Mouse (Mus musculus) MEL (cell line): ENCODE measurements around the gene Fmo4. TPM values are rescaled to one million over a fixed set of nuclear protein-coding genes. Genes with fewer than 3 reads are reported as not detected.

Experiments used
- DNase-seq: peaks from one replicate; pipeline ENCODE4 v3.0.0; 2011; ENCODE audit warnings: low read depth, low spot score
- H3K27ac ChIP-seq: 2 replicates; pipeline ENCODE4 v1.5.1; 2012; ENCODE audit warnings: low read depth, mild to moderate bottlenecking, control low read depth, low read length, moderate library complexity; ENCODE audit not compliant: control insufficient read depth
- H3K27me3 ChIP-seq, 2 experiments: fragments of 150-350 bp in 1 of 2; sonication (generic) in 1 of 2; 2 replicates each; pipeline ENCODE4 v1.6.1; 2012; ENCODE audit warnings: low read length in 2 of 2, mild to moderate bottlenecking in 2 of 2, improper control_type of control experiment in 1 of 2, moderate library complexity in 1 of 2; ENCODE audit not compliant: insufficient read depth in 2 of 2, control insufficient read depth in 1 of 2
- H3K36me3 ChIP-seq, 2 experiments: 2 replicates each; pipeline ENCODE4 v1.6.1; 2012 to 2014; ENCODE audit warnings: low read length in 2 of 2, improper control_type of control experiment in 1 of 2, inconsistent platforms in 1 of 2, mild to moderate bottlenecking in 1 of 2; ENCODE audit not compliant: insufficient read depth in 2 of 2, control insufficient read depth in 1 of 2
- H3K4me1 ChIP-seq, 2 experiments: fragments of 150-350 bp in 1 of 2; sonication (generic) in 1 of 2; 2 replicates each; pipeline ENCODE4 v1.6.1; 2012; ENCODE audit warnings: low read length in 2 of 2, improper control_type of control experiment in 1 of 2, mild to moderate bottlenecking in 1 of 2; ENCODE audit not compliant: insufficient read depth in 2 of 2, control insufficient read depth in 1 of 2
- H3K4me3 ChIP-seq, 2 experiments: fragments of 150-350 bp in 1 of 2; sonication (generic) in 1 of 2; 2 replicates each; pipeline ENCODE4 v1.5.1; 2012; ENCODE audit warnings: low read depth in 2 of 2, low read length in 2 of 2, mild to moderate bottlenecking in 2 of 2, moderate library complexity in 2 of 2, control low read depth in 1 of 2, improper control_type of control experiment in 1 of 2; ENCODE audit not compliant: control insufficient read depth in 1 of 2, insufficient read depth in 1 of 2
- H3K79me2 ChIP-seq: 2 replicates; pipeline ENCODE4 v1.6.1; 2012; ENCODE audit warnings: mild to moderate bottlenecking, low read length, moderate library complexity; ENCODE audit not compliant: control insufficient read depth, poor library complexity, insufficient read depth
- H3K9ac ChIP-seq: 2 replicates; pipeline ENCODE4 v1.6.1; 2012; ENCODE audit warnings: low read depth, mild to moderate bottlenecking, control low read depth, low read length, moderate library complexity; ENCODE audit not compliant: control insufficient read depth, poor library complexity, severe bottlenecking
- H3K9me3 ChIP-seq: fragments of 150-350 bp; sonication (generic); replicated peaks from 2 replicates; pipeline ENCODE4 v1.6.1; 2012; ENCODE audit warnings: mild to moderate bottlenecking, low read length, improper control_type of control experiment, moderate library complexity; ENCODE audit not compliant: insufficient read depth
- BHLHE40 ChIP-seq: IDR thresholded peaks from 2 replicates; pipeline ENCODE4 v1.6.1; 2012; ENCODE audit warnings: low read depth, mild to moderate bottlenecking, inconsistent platforms, low read length, improper control_type of control experiment, borderline replicate concordance
- CTCF ChIP-seq, 3 experiments: IDR thresholded peaks in 2 of 3; conservative IDR thresholded peaks in 1 of 3; 2 replicates each; pipeline ENCODE4 v1.5.1; 2011 to 2012; ENCODE audit warnings: low read length in 3 of 3, low read depth in 2 of 3, mild to moderate bottlenecking in 2 of 3, improper control_type of control experiment in 1 of 3, inconsistent platforms in 1 of 3, mixed read lengths in 1 of 3, moderate library complexity in 1 of 3; ENCODE audit not compliant: control insufficient read depth in 1 of 3, insufficient read depth in 1 of 3, poor library complexity in 1 of 3, severe bottlenecking in 1 of 3
- E2F4 ChIP-seq: IDR thresholded peaks from 2 replicates; pipeline ENCODE4 v1.6.1; 2011; ENCODE audit warnings: low read depth, low read length, improper control_type of control experiment, borderline replicate concordance
- EP300 ChIP-seq, 2 experiments: IDR thresholded peaks; 2 replicates each; pipeline ENCODE4 v1.6.1; 2011; ENCODE audit warnings: improper control_type of control experiment in 2 of 2, low read length in 2 of 2, low read depth in 1 of 2, mild to moderate bottlenecking in 1 of 2
- GATA1 ChIP-seq: IDR thresholded peaks from 2 replicates; pipeline ENCODE4 v1.6.1; 2011; ENCODE audit warnings: low read depth, low read length, improper control_type of control experiment
- KAT2A ChIP-seq: conservative IDR thresholded peaks from 2 replicates; pipeline ENCODE4 v1.6.1; 2012; ENCODE audit warnings: low read depth, low read length, improper control_type of control experiment, inconsistent platforms
- MAX ChIP-seq: IDR thresholded peaks from 2 replicates; pipeline ENCODE4 v1.6.1; 2011; ENCODE audit warnings: low read length, improper control_type of control experiment
- MAZ ChIP-seq: IDR thresholded peaks from 2 replicates; pipeline ENCODE4 v1.6.1; 2012; ENCODE audit warnings: low read depth, mild to moderate bottlenecking, inconsistent platforms, low read length, improper control_type of control experiment
- MEF2A ChIP-seq: IDR thresholded peaks from 2 replicates; pipeline ENCODE4 v1.6.1; 2014; ENCODE audit warnings: low read depth, mild to moderate bottlenecking, inconsistent platforms, low read length, improper control_type of control experiment; ENCODE audit not compliant: poor library complexity, insufficient replicate concordance, severe bottlenecking; ENCODE audit errors: extremely low read depth
- MYB ChIP-seq: IDR thresholded peaks from 2 replicates; pipeline ENCODE4 v1.6.1; 2011; ENCODE audit warnings: mild to moderate bottlenecking, low read depth, low read length, improper control_type of control experiment
- NELFE ChIP-seq: IDR thresholded peaks from 2 replicates; pipeline ENCODE4 v1.6.1; 2011; ENCODE audit warnings: low read depth, low read length, improper control_type of control experiment
- NRF1 ChIP-seq: IDR thresholded peaks from 2 replicates; pipeline ENCODE4 v1.6.1; 2014; ENCODE audit warnings: low read depth, mild to moderate bottlenecking, inconsistent platforms, low read length, improper control_type of control experiment, moderate library complexity; ENCODE audit not compliant: poor library complexity, insufficient read depth, severe bottlenecking
- POLR2A ChIP-seq, 2 experiments: IDR thresholded peaks; 2 replicates each; pipeline ENCODE4 v1.6.1; 2011 to 2012; ENCODE audit warnings: low read length in 2 of 2, mild to moderate bottlenecking in 2 of 2, control low read depth in 1 of 2, improper control_type of control experiment in 1 of 2, low read depth in 1 of 2, moderate library complexity in 1 of 2; ENCODE audit not compliant: control insufficient read depth in 1 of 2, insufficient read depth in 1 of 2, poor library complexity in 1 of 2
- POLR2AphosphoS2 ChIP-seq: IDR thresholded peaks from 2 replicates; pipeline ENCODE4 v1.6.1; 2011; ENCODE audit warnings: low read length, improper control_type of control experiment
- RAD21 ChIP-seq: IDR thresholded peaks from 2 replicates; pipeline ENCODE4 v1.6.1; 2011; ENCODE audit warnings: mild to moderate bottlenecking, low read depth, low read length, improper control_type of control experiment
- SIN3A ChIP-seq: IDR thresholded peaks from 2 replicates; pipeline ENCODE4 v1.6.1; 2012; ENCODE audit warnings: low read length, improper control_type of control experiment, inconsistent platforms
- UBTF ChIP-seq: IDR thresholded peaks from 2 replicates; pipeline ENCODE4 v1.6.1; 2012; ENCODE audit warnings: low read depth, mild to moderate bottlenecking, inconsistent platforms, low read length, improper control_type of control experiment, moderate library complexity, borderline replicate concordance; ENCODE audit not compliant: insufficient read depth
- USF1 ChIP-seq: IDR thresholded peaks from 2 replicates; pipeline ENCODE4 v1.6.1; 2014; ENCODE audit warnings: low read depth, mild to moderate bottlenecking, inconsistent platforms, low read length, improper control_type of control experiment, moderate library complexity
- ZKSCAN1 ChIP-seq: IDR thresholded peaks from 2 replicates; pipeline ENCODE4 v1.6.1; 2012; ENCODE audit warnings: low read depth, mild to moderate bottlenecking, inconsistent platforms, low read length, improper control_type of control experiment, moderate library complexity
- ZMIZ1 ChIP-seq: IDR thresholded peaks from 2 replicates; pipeline ENCODE4 v1.6.1; 2012; ENCODE audit warnings: low read depth, mild to moderate bottlenecking, inconsistent platforms, low read length, improper control_type of control experiment, moderate library complexity
- ZNF384 ChIP-seq: IDR thresholded peaks from 2 replicates; pipeline ENCODE4 v1.6.1; 2012; ENCODE audit warnings: low read depth, mild to moderate bottlenecking, inconsistent platforms, low read length, improper control_type of control experiment
- polyA plus RNA-seq, 2 experiments: library from polyadenylated mRNA; stranded (reverse) in 1 of 2; unstranded in 1 of 2; fragments of >175 nt in 1 of 2; fragments of >200 nt in 1 of 2; gene quantifications; 2 replicates each; pipeline versions ENCODE4 v1.2.1 to v1.2.4; 2012; ENCODE audit warnings: low replicate concordance in 2 of 2, low read depth in 1 of 2; ENCODE audit not compliant: insufficient read length in 2 of 2, insufficient read depth in 1 of 2, missing spikeins in 1 of 2
- total RNA-seq: library from RNA; depleted of rRNA; stranded (reverse); fragments of 300-350 nt; gene quantifications from 2 replicates; pipeline ENCODE4 v1.2.3, GENCODE M21; 2012

Gene Fmo4
- total and polyA plus RNA-seq, 3 experiments, result not detected

GRCm38 (mm10) chr1:162838976-162839375, 25.2 kb upstream of the Fmo4 start:
- no peak overlapping the region for H3K9ac ChIP-seq
- DNase-seq, result no peak
- H3K4me3 ChIP-seq, result no peak overlapping the region
- H3K36me3 ChIP-seq, result no peaks in the 10 kb centered on the region
- H3K79me2 ChIP-seq, result no peaks in the 10 kb centered on the region
- no peaks in the 10 kb centered on the region for H3K9me3 ChIP-seq
- H3K27me3 ChIP-seq, result no peaks in the 10 kb centered on the region
- H3K4me1 ChIP-seq, result no peaks in the 10 kb centered on the region
- TF ChIP-seq ZNF384 (no peak), MAX (no peak), RAD21 (no peak), MEF2A (no peak), KAT2A (no peak), POLR2A (IDR thresholded peaks at IDR 0.05; ENCODE audit: control insufficient read depth in 1 of 2, insufficient read depth in 1 of 2, low read depth in 1 of 2, low read length in 2 of 2, poor library complexity in 1 of 2) (no peak)
- H3K27ac ChIP-seq, result no peak overlapping the region

GRCm38 (mm10) chr1:162834342-162834741, 20.6 kb upstream of the Fmo4 start:
- TF ChIP-seq MYB, result no peak
- TF ChIP-seq KAT2A, result no peak
- no peak for TF ChIP-seq E2F4
- no peak for TF ChIP-seq RAD21
- TF ChIP-seq POLR2AphosphoS2, result no peak
- TF ChIP-seq POLR2A (IDR thresholded peaks at IDR 0.05; ENCODE audit: control insufficient read depth in 1 of 2, insufficient read depth in 1 of 2, low read depth in 1 of 2, low read length in 2 of 2, poor library complexity in 1 of 2), result no peak
- no peak for TF ChIP-seq NRF1
- TF ChIP-seq BHLHE40, result no peak
- TF ChIP-seq CTCF (IDR thresholded peaks at IDR 0.05 in 2 of 3, conservative IDR thresholded peaks at IDR 0.05 in 1 of 3; ENCODE audit: control insufficient read depth in 1 of 3, insufficient read depth in 1 of 3, low read depth in 2 of 3, low read length in 3 of 3, poor library complexity in 1 of 3, severe bottlenecking in 1 of 3), result no peak
- TF ChIP-seq NELFE, result no peak
- no peak for TF ChIP-seq USF1
- no peak for TF ChIP-seq GATA1
- no peak for TF ChIP-seq SIN3A
- no peak for TF ChIP-seq ZMIZ1
- no peak for TF ChIP-seq MAZ
- TF ChIP-seq UBTF, result no peak
- no peak for TF ChIP-seq ZKSCAN1
- TF ChIP-seq EP300 (IDR thresholded peaks at IDR 0.05; ENCODE audit: low read depth in 1 of 2, low read length in 2 of 2), result no peak
- Histone ChIP-seq H3K79me2 (no peaks in the 10 kb centered on the region), H3K27me3 (no peaks in the 10 kb centered on the region; a peak in 2 of 4 replicates), H3K9me3 (no peaks in the 10 kb centered on the region), H3K27ac (no peak overlapping the region), H3K36me3 (no peaks in the 10 kb centered on the region), H3K4me1 (no peaks in the 10 kb centered on the region), H3K4me3 (no peak overlapping the region), H3K9ac (no peak overlapping the region)
- DNase-seq, result no peak
